Mouse (Mus musculus): ENCODE measurements around the gene Taf13. TPM values are rescaled to one million over a fixed set of nuclear protein-coding genes. Genes with fewer than 3 reads are reported as not detected.
A peak's percentile ranks its signal among the peaks of the same experiment; 100 is the strongest.

The Taf13 gene
- total RNA-seq, 4 experiments from 2014 or later, result 22.1 to 28.2 (median 27.0) TPM

GRCm38 (mm10) chr3:108572309-108573010 lies 962 bp downstream of the Taf13 start:
- no peak for DNase-seq (ENCODE audit: low spot score in 2 of 2)

- no peak for DNase-seq (ENCODE audit: low spot score in 2 of 2)
Measured at GRCm38 (mm10) chr3:108574018-108574417, 2.5 kb downstream of the Taf13 start.

GRCm38 (mm10) chr3:108584580-108584979 lies 13.1 kb downstream of the Taf13 start:
- DNase-seq (ENCODE audit: low spot score in 2 of 2), result no peak

GRCm38 (mm10) chr3:108588446-108588845 lies 16.9 kb downstream of the Taf13 start:
- DNase-seq (ENCODE audit: low spot score in 2 of 2), result no peak

GRCm38 (mm10) chr3:108590786-108591529 lies 19.5 kb downstream of the Taf13 start, which contains the start of gene Wdr47:
Gene Wdr47 (plus strand): TSS chr3:108591279.
- DNase-seq (ENCODE audit: low spot score in 2 of 2), result peak; percentile 94 to 96

GRCm38 (mm10) chr3:108591530-108592522 lies 20.3 kb downstream of the Taf13 start:
- no peak for DNase-seq (ENCODE audit: low spot score in 2 of 2)

GRCm38 (mm10) chr3:108608906-108609305 lies 37.4 kb downstream of the Taf13 start:
- DNase-seq (ENCODE audit: low spot score in 2 of 2), result no peak

Small RNA genes within 50 kb of the gene (microRNA-seq; reads per million reads assigned to microRNA genes)
- 0 reads per million in 2 experiments for gene Gm22860

Other genes starting within 250 kb of the Taf13 start
- gene Mybphl, start 206.8 kb upstream of the Taf13 start, total RNA-seq (2022), result 1 to 10 TPM in 2 of 4 experiments, under 1 TPM in 2; 0.52 to 1.8 (median 0.83) TPM
- gene Psrc1, start 187.9 kb upstream of the Taf13 start, total RNA-seq (2022), result 10 to 100 TPM; 17.0 to 27.2 (median 22.9) TPM
- 100 to 1,000 TPM; 170 to 179 (median 172) TPM for gene Celsr2, start 156.1 kb upstream of the Taf13 start, total RNA-seq (2022)
- 100 to 1,000 TPM; 191 to 220 (median 209) TPM for gene Sars, start 126.5 kb upstream of the Taf13 start, total RNA-seq (2022)
- 1 to 10 TPM; 1.4 to 3.5 (median 2.3) TPM for gene 1700013F07Rik, start 37.5 kb upstream of the Taf13 start, total RNA-seq (2022)
- 10 to 100 TPM; 22.1 to 33.4 (median 25.9) TPM for gene 5330417C22Rik, start 35.2 kb upstream of the Taf13 start, total RNA-seq (2022)
- gene Tmem167b, start 9.2 kb upstream of the Taf13 start, total RNA-seq (2022), result 10 to 100 TPM; 48.9 to 63.5 (median 54.0) TPM
- gene Wdr47, start 19.6 kb downstream of the Taf13 start, total RNA-seq (2022), result 100 to 1,000 TPM; 113 to 153 (median 135) TPM
- gene Clcc1, start 82.2 kb downstream of the Taf13 start, total RNA-seq (2022), result 10 to 100 TPM; 28.4 to 35.8 (median 34.4) TPM
- gene Gpsm2, start 150.6 kb downstream of the Taf13 start, total RNA-seq (2022), result 10 to 100 TPM; 13.3 to 19.1 (median 14.5) TPM
- gene Aknad1, start 168.0 kb downstream of the Taf13 start, total RNA-seq (2022), result not detected